Mouse (Mus musculus) G1E (cell line): Measurements from ENCODE around the gene Ccdc127.

Experiments
- CTCF ChIP-seq: IDR thresholded peaks from 2 replicates; pipeline ENCODE4 v1.5.1; 2012; ENCODE audit warnings: low read depth, low read length, inconsistent platforms, mixed read lengths
- POLR2AphosphoS5 ChIP-seq: IDR thresholded peaks from 2 replicates; pipeline ENCODE4 v1.6.1; 2012; ENCODE audit warnings: low read depth, low read length, inconsistent platforms; ENCODE audit not compliant: insufficient replicate concordance

DNA sequence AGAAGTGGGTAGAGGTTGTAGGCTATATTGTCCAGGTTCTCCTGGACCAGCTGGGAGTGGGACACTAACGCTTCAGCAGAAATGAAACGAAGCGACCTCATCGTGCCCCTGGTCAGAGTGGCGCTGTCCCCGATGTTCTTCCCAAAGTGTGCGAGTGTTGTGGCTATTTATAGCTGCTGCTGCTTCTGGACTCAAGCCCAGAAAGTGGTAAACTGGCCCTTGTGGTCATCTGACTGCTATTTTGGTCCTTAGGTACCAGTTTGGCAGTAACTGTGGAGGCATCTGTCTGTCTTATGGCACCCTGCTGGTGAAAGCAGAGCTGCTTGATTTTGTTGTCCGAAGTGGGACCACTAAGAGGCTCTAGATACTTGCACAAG is 13.7 kb downstream of the Ccdc127 start, which contains the start of gene Lrrc14b:
- no peak for TF ChIP-seq CTCF
- no peak for TF ChIP-seq POLR2AphosphoS5
